Mouse (Mus musculus) left cerebral cortex, postnatal 4 days (tissue): ENCODE results near the gene Zzef1. TPM values are rescaled to one million over a fixed set of nuclear protein-coding genes. Genes with fewer than 3 reads are reported as not detected.

Experiments used
- DNase-seq: peaks from one replicate; pipeline ENCODE4 v3.0.0-alpha.2; 2022
- intact Hi-C: fragments of 180-260 bp; cut with DNase I; formaldehyde crosslinking; loops from one replicate; pipeline ENCODE4 v1.15.1; 2025
- total RNA-seq, 2 experiments: library from RNA; stranded (reverse); gene quantifications; 2 replicates each; pipeline ENCODE4 v1.2.3; 2021

The Zzef1 gene
- total RNA-seq, 2 experiments from 2014 or later = 56.1 to 57.1 TPM

DNA sequence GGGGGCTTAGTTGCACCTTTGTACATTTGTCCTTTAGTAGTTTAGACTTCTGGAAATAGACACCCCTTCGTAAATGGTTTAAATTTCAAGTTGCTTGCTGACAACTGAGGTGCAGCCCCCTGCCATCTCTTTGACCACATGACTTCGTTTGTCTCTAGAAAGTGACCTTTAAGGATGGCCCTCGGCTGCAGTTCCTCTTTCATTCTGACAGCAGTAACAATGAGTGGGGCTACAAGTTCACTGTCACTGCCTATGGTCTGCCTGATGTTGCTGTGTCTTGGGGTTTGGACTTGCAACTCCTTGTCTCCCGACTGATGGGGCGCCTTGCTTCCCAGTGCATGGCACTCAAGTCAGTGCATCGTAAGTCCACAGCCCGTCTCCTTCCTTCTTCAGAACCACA, 70.4 kb downstream of the Zzef1 start:
- intact Hi-C loops = loop anchor here (5.0 kb wide), 1 partner anchor 39 kb away; no protein-coding TSS in a partner anchor
- DNase-seq = no peak

DNA sequence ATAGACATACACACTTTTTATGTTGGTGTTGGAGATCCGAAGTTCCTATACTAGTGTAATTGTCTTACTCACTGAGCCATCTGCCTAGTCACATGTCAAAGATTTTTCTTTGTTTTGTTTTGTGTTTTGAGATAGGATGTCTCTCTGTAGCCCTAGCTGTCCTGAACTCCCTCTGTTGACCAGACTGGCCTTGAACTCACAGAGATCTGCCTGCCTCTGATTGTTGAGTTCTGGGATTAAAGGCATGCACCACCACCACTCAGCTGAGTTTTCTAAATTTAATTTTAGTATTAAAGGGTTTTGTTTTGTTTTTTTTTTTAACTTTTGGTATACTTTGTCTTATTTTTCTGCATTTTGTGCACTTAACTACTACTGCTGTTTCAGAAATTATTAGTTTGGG, 76.0 kb downstream of the Zzef1 start:
- intact Hi-C loops = no loop called here
- no peak for DNase-seq

DNA sequence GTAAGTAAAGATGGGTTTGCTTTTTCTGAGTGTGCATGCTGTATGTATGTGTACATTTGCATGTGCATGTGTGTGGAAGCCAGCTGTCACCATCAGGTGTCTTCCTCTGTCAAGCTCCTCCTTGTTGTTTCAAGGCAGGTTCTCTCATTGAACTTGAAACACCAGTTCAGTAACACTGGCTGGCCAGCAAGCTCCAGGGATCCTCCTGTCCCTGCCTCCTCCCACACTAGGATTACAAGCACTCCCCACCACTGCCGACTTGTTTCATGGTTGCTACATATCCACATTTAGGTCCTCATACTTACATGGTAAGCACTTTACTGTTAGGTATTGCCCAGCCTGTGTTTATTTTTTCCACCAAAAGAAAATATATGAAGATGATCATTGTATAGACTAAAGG, 96.6 kb downstream of the Zzef1 start:
- intact Hi-C loops = no loop called here
- no peak for DNase-seq

DNA sequence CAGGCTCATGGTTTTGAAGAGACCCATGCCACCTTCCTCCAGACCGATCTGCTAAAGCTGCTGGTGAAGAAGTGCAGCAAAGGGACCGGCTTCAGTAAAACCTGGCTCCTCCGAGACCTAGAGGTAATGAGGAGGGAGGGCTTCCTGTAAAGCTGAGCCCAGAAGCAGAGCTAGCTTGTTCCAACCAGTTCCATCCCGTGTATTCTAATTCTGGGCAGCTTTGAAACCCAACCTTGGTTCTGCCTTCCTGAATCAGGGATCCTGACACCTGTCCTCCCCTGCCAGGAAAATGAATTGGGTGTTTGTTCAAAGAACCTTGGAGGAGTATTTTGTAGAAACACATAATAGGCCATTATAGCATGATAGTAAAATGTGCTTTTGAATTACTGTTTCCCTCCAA, 112.4 kb downstream of the Zzef1 start:
- no peak for DNase-seq
- intact Hi-C loops = no loop called here

DNA sequence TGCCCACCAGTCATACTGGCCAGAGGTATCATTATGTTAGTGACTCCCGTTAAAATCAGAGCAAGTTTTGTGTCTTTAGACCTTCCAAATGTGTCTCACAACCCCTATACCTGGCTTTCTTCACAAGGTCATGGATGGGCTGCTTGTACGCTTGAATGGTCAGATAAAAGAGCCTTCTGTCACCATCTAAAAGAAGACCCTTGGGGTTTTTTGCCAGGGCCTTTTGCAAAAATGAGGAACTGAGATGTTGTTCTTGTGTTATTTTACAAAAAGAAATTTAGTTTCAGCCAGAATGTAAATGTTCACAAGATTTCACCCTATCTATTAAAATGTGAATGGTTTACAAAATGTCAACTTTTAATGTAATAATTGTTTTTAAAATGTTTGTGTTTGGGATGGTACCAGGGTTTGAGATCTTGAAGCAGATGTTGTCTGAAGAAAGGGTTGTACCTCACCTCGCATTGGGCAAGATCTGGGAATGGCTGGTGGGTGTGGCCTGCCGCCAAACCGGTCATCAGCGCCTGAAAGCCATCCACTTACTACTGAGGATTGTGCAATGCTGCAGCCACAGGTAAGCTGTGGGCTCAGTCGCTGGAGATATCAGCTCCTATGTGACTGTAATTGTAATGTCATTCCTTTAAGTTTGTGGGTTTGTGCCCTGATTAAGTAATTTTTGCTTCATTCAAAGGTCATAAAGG, 121.4 kb downstream of the Zzef1 start:
- intact Hi-C loops = loop anchor here (10.0 kb wide), 1 partner anchor 63 kb away; no protein-coding TSS in a partner anchor
- DNase-seq = no peak

DNA sequence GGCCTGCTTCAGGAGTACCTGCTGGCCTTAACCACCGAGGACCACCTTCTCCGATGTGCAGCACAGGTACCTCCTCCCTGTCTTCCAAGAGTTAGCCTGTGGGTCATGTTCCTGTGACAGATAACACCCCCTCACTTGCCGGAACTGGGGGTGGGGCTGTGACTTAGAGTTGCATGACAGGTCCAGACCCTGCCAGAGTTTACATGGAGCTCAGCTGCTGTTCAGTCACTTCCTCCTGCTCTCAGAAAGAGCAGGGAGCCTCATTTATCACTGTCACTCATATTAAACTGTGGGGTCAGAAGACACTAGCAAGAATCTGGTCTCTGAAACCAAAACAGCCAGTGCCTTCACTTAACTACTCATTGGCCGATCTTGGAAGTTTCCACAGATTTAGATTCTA, 127.1 kb downstream of the Zzef1 start:
- intact Hi-C loops = no loop called here

GRCm38 (mm10) chr11:72924458-72924857, 128.4 kb downstream of the Zzef1 start:
- DNase-seq = no peak
- intact Hi-C loops = no loop called here

More for the DNA sequence above, 127.1 kb downstream of the Zzef1 start:
- no peak for DNase-seq

DNA sequence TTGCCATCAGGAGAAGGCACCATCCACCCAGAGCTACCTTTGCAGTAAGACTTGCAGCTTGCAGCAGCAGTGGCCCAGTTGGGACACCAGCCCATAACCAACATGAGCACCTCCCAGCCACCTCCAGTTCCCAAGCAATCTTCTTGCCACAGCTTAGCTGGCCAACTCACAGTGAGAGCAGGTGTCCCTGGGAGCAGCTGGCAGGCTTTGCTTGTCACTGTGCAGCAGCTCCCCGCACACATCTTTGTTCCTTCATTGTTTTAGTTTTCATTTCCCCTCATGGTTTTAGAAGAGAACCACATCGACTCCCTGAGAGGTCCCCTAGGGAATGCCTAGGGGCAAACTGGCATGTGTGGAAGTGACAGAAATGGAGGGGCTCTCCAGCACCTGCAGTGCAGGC, 129.0 kb downstream of the Zzef1 start:
- intact Hi-C loops = loop anchor here (5.0 kb wide), 2 partner anchors 77 to 122 kb away; partner anchors contain the start of gene Ncbp3
- DNase-seq = no peak

DNA sequence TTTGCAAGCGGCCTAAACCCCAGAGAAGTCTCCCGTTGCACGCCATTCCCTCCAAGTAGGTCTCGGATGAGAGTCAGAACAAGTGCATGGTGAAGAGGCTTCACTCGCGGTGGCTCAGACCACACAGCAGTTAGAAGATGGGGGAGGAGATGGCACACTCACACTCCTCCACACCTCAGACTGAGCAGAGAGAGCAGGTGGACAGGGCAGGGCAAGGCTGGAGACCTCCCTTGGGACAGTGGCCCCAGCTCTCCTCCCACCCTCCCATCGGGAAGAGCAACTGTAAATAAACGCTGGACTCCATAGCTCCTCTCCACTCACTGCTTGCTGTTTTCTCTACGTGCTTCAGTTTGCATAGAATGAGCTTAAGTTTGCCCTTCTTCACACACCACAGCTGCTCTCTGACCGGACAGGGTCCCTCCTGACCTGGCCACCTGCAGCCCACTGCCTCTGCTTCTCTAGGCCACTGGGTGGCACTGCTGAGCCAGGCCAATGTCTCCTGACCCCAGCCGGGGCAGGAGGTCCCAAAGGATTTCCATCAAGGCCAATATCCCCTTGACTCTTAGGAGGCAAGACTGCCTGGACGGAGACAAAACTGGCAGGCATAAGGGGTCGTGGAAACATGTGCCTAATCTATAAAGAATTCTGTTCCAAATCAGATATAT, 130.3 kb downstream of the Zzef1 start:
- peak; percentile 66 for DNase-seq
- intact Hi-C loops = loop anchor here (5.0 kb wide), 2 partner anchors 76 to 121 kb away; partner anchors contain the start of gene Ncbp3

- DNase-seq = peak; percentile 34
- intact Hi-C loops = loop anchor here (5.0 kb wide), 2 partner anchors 74 to 119 kb away; partner anchors contain the start of gene Ncbp3
Measured at GRCm38 (mm10) chr11:72928516-72928915, 132.5 kb downstream of the Zzef1 start.

GRCm38 (mm10) chr11:72940208-72941143, 144.4 kb downstream of the Zzef1 start:
- intact Hi-C loops = no loop called here
- peak; percentile 47 for DNase-seq

DNA sequence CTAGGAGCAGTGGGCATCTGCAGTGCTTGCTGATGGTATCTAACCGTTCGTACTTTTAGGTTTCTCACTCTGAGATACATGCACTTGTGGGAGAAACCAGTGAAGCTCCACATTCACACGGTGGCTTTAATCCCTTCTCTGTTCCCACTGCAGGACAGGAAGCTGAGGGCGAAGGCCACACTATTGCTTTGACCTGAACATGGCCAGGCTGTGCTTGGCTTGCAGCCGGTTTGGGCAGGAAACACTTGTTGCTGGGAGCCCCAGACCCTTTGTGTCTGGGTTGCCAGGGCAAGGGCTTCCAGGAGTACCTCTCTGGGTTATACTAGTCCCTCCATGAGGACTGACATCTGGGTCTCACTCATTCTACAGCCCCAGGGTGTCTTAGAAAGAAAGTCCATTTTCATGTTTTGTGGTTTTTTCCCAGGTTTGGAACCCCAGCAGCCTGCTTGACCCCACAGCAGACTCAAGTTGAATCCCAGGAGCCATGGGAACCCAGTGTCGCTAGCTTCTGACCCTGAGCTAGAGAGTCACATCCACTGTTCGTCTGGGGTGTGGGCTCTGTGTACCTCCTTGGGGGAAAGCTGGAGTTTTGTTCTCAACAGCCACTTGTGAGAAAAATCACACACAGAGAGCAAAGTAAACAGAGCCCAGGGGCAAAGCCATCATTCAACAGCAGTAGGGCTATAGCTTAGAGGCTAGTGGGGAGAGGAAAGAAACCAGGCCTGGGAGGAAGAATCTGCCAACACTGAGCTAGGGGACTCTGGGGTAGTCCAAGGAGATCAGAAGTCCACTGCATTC, 149.2 kb downstream of the Zzef1 start:
- DNase-seq = no peak
- intact Hi-C loops = no loop called here

- DNase-seq = no peak
- intact Hi-C loops = no loop called here
Measured at GRCm38 (mm10) chr11:72945875-72946559, 150.0 kb downstream of the Zzef1 start.

DNA sequence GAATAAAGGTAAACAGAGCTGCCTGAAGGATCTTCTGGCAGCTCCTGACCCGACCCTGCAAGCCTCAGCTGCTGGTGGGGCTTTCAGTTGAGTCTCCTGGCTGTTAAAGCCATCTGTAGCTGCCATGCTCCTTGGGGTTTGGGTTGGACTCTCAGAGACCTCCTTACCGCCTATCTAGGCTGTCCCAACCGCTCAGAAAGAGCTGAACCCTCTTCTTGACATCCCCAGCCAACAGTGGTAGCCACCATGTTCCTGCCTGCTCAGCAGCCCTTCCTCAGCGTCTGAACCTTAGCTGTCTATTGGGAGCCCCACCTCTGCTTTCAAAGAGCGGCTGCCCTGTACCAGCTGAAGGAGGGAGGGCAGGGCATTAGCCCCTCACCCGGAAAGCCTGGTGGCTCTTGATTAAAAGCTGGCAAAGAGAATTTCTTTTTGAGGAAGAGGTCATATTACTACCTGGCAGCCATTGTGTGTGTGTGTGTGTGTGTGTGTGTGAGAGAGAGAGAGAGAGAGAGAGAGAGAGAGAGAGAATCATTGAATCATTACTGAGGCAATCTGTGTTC, 150.6 kb downstream of the Zzef1 start:
- intact Hi-C loops = no loop called here

DNA sequence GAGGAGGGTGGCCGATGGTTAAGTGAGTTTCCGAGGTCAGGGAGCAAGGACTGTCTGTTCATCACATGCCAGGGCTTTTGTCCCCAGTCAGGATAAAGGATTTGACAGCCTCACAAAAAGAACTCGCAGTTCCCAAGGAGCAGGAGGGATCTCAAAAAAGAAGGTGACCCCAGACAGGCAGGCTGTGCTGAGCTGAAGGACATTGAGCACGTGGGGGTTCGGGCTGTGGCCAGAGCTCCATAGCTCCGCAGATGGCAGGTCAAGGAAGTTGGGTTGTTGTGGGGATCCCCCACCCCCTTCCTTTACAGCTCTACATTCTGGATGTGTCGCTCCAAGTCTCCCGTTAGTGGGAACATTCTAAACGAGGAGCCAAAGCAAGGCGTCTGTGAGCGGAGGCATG, 151.8 kb downstream of the Zzef1 start:
- no peak for DNase-seq
- intact Hi-C loops = no loop called here

More for the DNA sequence above, 150.6 kb downstream of the Zzef1 start:
- DNase-seq = no peak

DNA sequence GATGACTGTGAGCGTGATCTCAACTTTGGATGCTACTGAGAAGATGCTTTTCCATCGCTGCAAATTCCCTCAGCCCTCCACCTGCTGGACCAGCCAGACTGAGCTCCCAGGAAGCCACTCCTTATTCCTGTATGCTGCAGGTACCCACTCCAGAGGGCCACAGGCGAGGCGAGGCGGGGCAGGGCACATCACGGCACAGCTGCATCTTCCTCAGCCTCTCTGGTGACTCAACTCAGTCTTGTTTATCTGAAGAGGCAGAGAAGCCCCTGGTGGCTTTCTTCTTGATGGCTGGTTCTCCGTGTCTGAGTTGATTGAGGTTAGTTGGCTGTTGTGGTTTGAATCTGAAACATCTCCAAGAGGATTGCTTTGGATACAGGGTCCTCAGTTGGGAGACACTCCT, 152.2 kb downstream of the Zzef1 start:
- no peak for DNase-seq
- intact Hi-C loops = no loop called here

DNA sequence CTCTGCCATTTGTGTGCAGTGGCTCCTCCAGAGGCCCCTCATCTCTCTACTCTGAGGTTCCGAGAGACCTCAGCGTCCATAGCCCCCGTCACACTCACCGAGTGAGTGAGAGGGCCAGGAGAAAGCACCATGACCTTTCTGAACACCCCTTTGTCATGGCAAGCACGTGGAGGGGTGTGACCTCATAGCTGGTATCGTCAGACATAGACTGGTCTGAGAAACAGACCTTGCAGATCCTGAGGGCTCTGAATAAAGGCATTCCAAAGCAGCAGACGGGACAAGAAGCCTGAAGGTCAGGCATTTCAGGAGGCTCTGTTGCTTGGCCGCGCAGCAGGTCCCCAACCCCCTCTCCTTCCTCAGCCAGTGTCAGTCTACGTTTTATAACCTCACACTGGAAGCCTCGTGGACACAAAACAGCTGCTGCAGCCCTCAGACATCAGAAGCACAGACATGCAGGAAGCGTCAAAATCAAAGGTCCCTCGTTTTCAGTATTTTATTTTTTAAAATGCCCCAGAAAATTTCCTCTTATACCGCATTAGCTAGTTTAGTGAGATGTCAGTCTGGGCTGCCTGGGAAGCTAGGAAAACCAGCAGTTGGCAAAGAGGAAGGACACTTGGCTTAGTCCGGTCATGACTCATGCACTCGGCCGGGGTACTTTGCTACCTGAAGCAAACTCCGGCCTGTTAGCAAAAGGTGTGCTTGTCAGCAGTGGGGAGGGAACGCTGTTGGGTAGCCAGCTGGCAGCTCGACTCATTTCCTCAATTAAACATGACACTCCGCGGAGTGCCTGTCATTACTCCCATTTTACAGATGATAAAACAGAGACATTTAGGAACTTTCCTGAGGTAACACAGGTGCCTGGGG, 155.3 kb downstream of the Zzef1 start:
- intact Hi-C loops = no loop called here
- no peak for DNase-seq

DNA sequence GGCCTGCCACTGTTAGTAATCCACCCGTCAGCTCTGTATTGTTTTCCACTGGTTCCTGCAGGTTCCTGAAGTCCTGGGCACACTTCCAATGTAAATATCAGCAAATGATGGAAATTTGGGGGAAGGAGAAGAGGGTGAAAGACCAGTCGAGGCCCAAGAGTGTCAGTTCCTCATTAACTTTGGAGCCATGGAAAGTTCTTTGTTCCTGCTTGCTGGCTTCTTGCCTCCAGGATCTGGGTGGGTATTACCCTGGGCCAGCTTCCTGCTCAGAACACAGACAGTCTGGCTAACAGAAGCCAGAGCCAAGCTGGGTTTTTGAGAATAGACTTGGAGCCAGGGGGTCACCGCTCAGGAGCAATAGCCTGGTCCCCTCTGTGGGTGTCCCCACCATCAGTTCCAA, 156.2 kb downstream of the Zzef1 start:
- no peak for DNase-seq
- intact Hi-C loops = no loop called here
